Mouse (Mus musculus) lung, adult 2 months (tissue): ENCODE results near the gene Olfr248. TPM values are rescaled to one million over a fixed set of nuclear protein-coding genes. Genes with fewer than 3 reads are reported as not detected.

Source experiments
- DNase-seq: peaks from one replicate; pipeline ENCODE4 v3.0.0; 2022
- H3K4me1 ChIP-seq: fragments of 200-500 bp; 2 replicates; pipeline ENCODE4 v1.6.1; 2011; ENCODE audit warnings: low read length; ENCODE audit not compliant: control insufficient read depth, insufficient read depth
- H3K4me3 ChIP-seq: fragments of 200-500 bp; replicated peaks from 2 replicates; pipeline ENCODE3; 2011; ENCODE audit warnings: low read depth, mild to moderate bottlenecking, control low read depth, low read length; ENCODE audit errors: extremely low read depth
- CTCF ChIP-seq: fragments of 200-500 bp; IDR thresholded peaks from 2 replicates; pipeline ENCODE4 v1.5.1; 2011; ENCODE audit warnings: mild to moderate bottlenecking, low read length, control low read depth; ENCODE audit not compliant: insufficient read depth
- POLR2A ChIP-seq: fragments of 200-500 bp; IDR thresholded peaks from 2 replicates; pipeline ENCODE4 v1.6.1; 2011; ENCODE audit warnings: low read depth, mild to moderate bottlenecking, control low read depth, low read length, borderline replicate concordance; ENCODE audit errors: extremely low read depth
- WGBS: fragments of 180-500 bp; shearing (Covaris S2); methylation state at CpG from one replicate; pipeline ENCODE4 v1.1.7; 2018; 5-methylcytosine and 5-hydroxymethylcytosine counted together
- polyA plus RNA-seq: library from polyadenylated mRNA; depleted of rRNA; stranded (reverse); fragments of >200 nt; gene quantifications from 2 replicates; pipeline ENCODE4 v1.2.3, GENCODE M21; 2012; rRNA removed

The Olfr248 gene
- polyA plus RNA-seq, 1 experiment = not detected

- H3K4me1 ChIP-seq = no peaks in the 10 kb centered on the region
- WGBS = 32% methylated on average over 1 of the region's 1 CpGs
- H3K4me3 ChIP-seq = no peak overlapping the region
- no peak for TF ChIP-seq POLR2A
- no peak for TF ChIP-seq CTCF
- DNase-seq = no peak
Observed at GRCm38 (mm10) chr1:174434121-174434520, 43.3 kb downstream of the Olfr248 start.

Other genes with a start within 250 kb of the Olfr248 start
- gene Olfr420, start 235.4 kb upstream of the Olfr248 start, polyA plus RNA-seq = not detected in 2 replicates
- 0.07 and 0.09 TPM in 2 replicates for gene Spta1, start 218.3 kb upstream of the Olfr248 start, polyA plus RNA-seq
- not detected in 2 replicates for gene Olfr419, start 139.0 kb upstream of the Olfr248 start, polyA plus RNA-seq
- 1.2 TPM in 1 of 2 replicates, not detected in the other for gene Mptx1, start 60.5 kb upstream of the Olfr248 start, polyA plus RNA-seq
- gene Olfr417, start 25.9 kb upstream of the Olfr248 start, polyA plus RNA-seq = not detected in 2 replicates
- not detected in 2 replicates for gene Olfr414, start 33.0 kb downstream of the Olfr248 start, polyA plus RNA-seq
- not detected in 2 replicates for gene Olfr220, start 51.0 kb downstream of the Olfr248 start, polyA plus RNA-seq
- 0.08 and 0.17 TPM in 2 replicates for gene Fmn2, start 110.8 kb downstream of the Olfr248 start, polyA plus RNA-seq